Mouse (Mus musculus): ENCODE measurements around the gene Flnb. TPM values are rescaled to one million over a fixed set of nuclear protein-coding genes. Genes with fewer than 3 reads are reported as not detected.

Gene Flnb
- polyA plus RNA-seq, 1 experiment from 2014 or later: 16.0 TPM

DNA sequence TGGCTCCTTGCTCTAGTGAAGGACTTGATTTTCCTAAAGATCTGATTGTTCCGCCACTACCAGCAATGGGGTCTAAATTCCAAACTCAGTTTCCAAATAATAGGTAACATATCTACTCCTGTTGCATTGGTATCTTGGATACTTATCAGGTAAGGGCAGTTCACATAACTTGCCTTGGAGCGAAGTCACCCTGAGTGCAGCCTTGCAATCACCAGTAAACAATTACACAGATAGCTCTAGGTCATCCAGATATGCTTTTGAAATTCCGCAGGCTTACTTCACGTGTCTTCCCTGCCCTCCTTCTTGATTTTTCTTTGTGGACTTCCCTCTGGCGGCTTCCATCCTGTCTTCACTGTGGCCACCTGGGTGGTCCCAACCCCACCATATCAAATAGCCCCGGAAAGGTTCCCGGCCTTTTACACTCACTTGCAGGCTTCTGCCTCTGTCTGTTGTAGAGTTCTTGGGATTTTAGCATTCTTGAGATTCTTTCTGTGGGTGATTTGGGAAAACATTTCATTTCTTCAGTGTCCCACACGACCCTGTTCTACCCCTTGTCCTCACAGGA is 22.3 kb downstream of the Flnb start:
- 32% methylated on average over 8 of the region's 8 CpGs for WGBS
- Histone ChIP-seq H3K4me2 (ENCODE audit: low read depth, low read length) (no peak overlapping the region), H3K9ac (ENCODE audit: low read length) (no peak overlapping the region), H3K36me3 (ENCODE audit: control insufficient read depth, insufficient read depth, low read length) (no peaks in the 10 kb centered on the region), H3K4me1 (replicated peaks; ENCODE audit: control insufficient read depth, insufficient read depth, low read length) (peaks cover 12% of the 10 kb centered on the region), H3K9me3 (ENCODE audit: control insufficient read depth, low read length) (no peaks in the 10 kb centered on the region), H3K4me3 (ENCODE audit: low read length) (no peak overlapping the region), H3K27ac (ENCODE audit: low read length) (no peak overlapping the region), H3K27me3 (ENCODE audit: control insufficient read depth, insufficient read depth, low read depth, low read length) (no peaks in the 10 kb centered on the region)
- ATAC-seq (ENCODE audit: low read depth): no peak

DNA sequence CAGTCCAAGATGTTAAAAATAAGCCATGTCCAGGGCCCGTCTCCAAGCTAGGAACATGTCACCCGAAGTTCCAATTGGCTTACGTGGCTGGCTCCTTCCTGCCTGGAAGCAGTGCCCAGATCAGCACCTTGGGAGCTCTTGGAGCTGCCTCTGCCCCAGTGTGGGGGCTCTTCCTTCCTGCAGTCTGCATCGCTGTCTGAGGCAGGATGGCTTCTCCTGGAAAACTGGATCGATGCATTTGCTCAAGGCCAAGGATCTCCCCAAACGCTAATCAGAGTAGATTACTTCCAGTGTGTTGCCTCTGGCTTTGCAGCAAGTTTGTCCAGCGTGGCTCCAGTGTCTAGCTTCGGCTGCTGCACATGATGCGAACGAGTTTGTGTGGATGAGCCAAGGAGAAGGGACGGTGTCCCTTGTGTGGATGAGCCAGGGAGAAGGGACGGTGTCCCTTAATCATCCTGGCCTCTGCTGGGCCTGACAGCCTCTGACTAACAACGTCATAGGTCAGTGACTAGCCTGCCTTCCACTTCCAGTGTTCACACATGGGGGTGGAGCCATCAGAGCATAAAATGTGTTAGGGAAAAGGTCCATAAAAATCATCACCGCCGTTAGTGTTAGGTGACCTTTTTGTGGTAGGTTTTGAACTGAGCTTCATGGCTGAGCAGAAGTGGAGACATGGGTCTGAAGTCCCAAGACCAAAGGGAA is 25.0 kb downstream of the Flnb start:
- Histone ChIP-seq H3K27me3 (ENCODE audit: control insufficient read depth, insufficient read depth, low read depth, low read length) (no peaks in the 10 kb centered on the region), H3K36me3 (ENCODE audit: control insufficient read depth, insufficient read depth, low read length) (no peaks in the 10 kb centered on the region), H3K4me3 (ENCODE audit: low read length) (no peak overlapping the region), H3K9ac (ENCODE audit: low read length) (no peak overlapping the region), H3K4me1 (replicated peaks; ENCODE audit: control insufficient read depth, insufficient read depth, low read length) (peaks cover 16% of the 10 kb centered on the region), H3K9me3 (ENCODE audit: control insufficient read depth, low read length) (no peaks in the 10 kb centered on the region), H3K27ac (ENCODE audit: low read length) (no peak overlapping the region), H3K4me2 (ENCODE audit: low read depth, low read length) (no peak overlapping the region)
- WGBS: 59% methylated on average over 15 of the region's 15 CpGs
- ATAC-seq (ENCODE audit: low read depth): no peak

DNA sequence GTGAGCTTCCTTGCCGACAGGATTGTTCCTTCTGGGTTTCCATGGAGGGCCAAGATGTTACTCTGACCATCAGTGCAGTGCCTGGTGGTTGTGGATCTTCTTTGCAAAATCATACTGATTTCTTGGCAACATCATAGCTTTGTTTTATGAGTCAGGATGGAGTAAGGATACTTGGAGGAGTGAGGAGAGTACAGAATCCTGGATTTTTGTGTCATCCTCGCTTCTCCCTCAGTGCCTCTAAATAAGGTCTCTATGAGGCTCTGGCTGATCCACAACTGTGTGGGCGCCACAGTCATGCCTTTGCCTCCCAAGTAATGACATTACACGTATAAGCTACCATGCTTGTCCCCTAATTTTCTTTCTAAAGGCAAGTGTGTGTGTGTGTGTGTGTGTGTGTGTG is 28.9 kb downstream of the Flnb start:
- Histone ChIP-seq H3K9me3 (ENCODE audit: control insufficient read depth, low read length) (no peaks in the 10 kb centered on the region), H3K36me3 (ENCODE audit: control insufficient read depth, insufficient read depth, low read length) (no peaks in the 10 kb centered on the region), H3K27me3 (ENCODE audit: control insufficient read depth, insufficient read depth, low read depth, low read length) (no peaks in the 10 kb centered on the region), H3K4me3 (ENCODE audit: low read length) (no peak overlapping the region), H3K9ac (ENCODE audit: low read length) (no peak overlapping the region), H3K27ac (ENCODE audit: low read length) (no peak overlapping the region), H3K4me2 (ENCODE audit: low read depth, low read length) (no peak overlapping the region), H3K4me1 (replicated peaks; ENCODE audit: control insufficient read depth, insufficient read depth, low read length) (peaks cover 24% of the 10 kb centered on the region)
- ATAC-seq (ENCODE audit: low read depth): no peak
- 67% methylated on average over 4 of the region's 4 CpGs for WGBS

DNA sequence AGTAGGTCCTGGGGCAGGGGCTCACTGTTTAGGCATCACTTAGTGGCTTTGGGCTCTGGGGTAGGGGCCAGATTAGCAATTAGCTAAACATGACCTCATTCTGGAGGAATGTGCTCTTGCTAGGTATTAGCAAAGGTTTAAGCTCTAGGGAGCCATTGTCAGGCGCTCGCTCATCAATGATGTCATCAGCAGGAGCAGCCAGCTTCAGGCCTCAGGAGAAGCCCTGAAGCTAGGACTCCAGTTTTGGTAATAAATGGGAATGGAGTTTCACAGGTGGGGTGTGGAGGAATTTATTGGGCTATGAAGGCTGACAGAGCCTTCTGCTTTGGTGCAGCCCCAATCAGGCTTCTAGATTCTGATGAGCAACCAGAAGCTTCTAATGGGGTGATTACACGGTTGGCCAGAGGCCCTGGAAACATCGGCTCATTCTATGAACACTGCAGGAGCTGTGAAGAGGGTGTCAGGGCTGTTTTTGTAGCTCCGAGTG is 30.0 kb downstream of the Flnb start:
- no peak overlapping the region for H3K4me3 ChIP-seq (ENCODE audit: low read length)
- no peaks in the 10 kb centered on the region for H3K27me3 ChIP-seq (ENCODE audit: control insufficient read depth, insufficient read depth, low read depth, low read length)
- no peak overlapping the region for H3K9ac ChIP-seq (ENCODE audit: low read length)
- H3K27ac ChIP-seq (ENCODE audit: low read length): no peak overlapping the region
- no peak for ATAC-seq (ENCODE audit: low read depth)
- WGBS: 46% methylated on average over 5 of the region's 5 CpGs
- H3K9me3 ChIP-seq (ENCODE audit: control insufficient read depth, low read length): no peaks in the 10 kb centered on the region
- H3K36me3 ChIP-seq (ENCODE audit: control insufficient read depth, insufficient read depth, low read length): no peaks in the 10 kb centered on the region
- H3K4me1 ChIP-seq (replicated peaks; ENCODE audit: control insufficient read depth, insufficient read depth, low read length): peaks cover 29% of the 10 kb centered on the region
- H3K4me2 ChIP-seq (ENCODE audit: low read depth, low read length): no peak overlapping the region

DNA sequence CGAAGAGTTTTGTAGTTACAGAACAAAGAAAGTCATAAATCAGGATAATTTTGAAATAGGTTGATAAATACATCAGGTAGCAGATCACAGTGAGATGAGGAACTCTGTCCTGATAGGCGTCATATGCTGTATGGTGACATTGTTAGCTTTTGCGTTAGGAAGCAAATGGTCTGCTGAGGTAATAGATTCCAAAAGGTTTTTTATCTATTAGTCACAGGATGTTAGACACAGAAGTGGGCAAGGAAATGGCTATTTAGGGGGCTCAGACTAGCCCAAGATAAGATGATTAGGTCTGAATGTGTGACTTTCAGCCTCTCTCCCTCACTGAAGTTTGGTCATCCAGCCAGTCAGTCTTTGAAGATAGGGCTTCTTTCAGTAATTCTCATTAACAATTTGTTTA is 33.2 kb downstream of the Flnb start:
- no peak for ATAC-seq (ENCODE audit: low read depth)
- Histone ChIP-seq H3K4me3 (ENCODE audit: low read length) (no peak overlapping the region), H3K27me3 (ENCODE audit: control insufficient read depth, insufficient read depth, low read depth, low read length) (no peaks in the 10 kb centered on the region), H3K36me3 (ENCODE audit: control insufficient read depth, insufficient read depth, low read length) (no peaks in the 10 kb centered on the region), H3K4me1 (replicated peaks; ENCODE audit: control insufficient read depth, insufficient read depth, low read length) (peaks cover 34% of the 10 kb centered on the region), H3K4me2 (ENCODE audit: low read depth, low read length) (peak overlapping the region; percentile 36; the same call in 1 of the 2 replicates), H3K27ac (ENCODE audit: low read length) (peak overlapping the region; percentile 88), H3K9me3 (ENCODE audit: control insufficient read depth, low read length) (no peaks in the 10 kb centered on the region), H3K9ac (ENCODE audit: low read length) (no peak overlapping the region)
- 33% methylated on average over 3 of the region's 3 CpGs for WGBS

DNA sequence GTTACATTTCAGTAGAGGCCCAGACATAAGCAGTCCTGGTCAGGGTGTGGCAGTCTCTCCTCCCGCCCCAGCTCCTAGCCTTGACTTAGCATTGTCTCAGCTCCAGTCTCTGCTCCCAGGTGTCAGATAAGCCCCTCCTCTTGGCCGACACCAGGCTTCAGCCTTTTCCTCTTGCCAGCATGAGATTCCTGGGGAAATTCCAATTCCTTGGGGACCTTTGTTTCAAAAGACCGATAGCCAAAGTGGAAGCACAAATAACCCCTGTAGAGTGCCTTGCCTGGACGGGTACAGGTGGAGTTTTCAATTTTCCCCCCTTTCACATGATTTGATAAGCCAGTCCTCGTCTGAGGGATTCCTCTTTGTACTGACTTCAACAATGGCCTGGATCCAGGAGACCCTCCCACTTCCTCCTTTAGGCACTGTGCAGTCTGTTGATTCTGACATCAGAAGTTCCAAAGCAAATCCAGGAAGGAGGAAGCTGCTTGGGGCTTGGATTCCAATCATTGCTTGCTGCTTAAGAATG is 33.8 kb downstream of the Flnb start:
- Histone ChIP-seq H3K4me3 (ENCODE audit: low read length) (no peak overlapping the region), H3K9ac (ENCODE audit: low read length) (peak overlapping the region; percentile 34; the same call in 1 of the 2 replicates), H3K4me1 (replicated peaks; ENCODE audit: control insufficient read depth, insufficient read depth, low read length) (peaks cover 34% of the 10 kb centered on the region), H3K36me3 (ENCODE audit: control insufficient read depth, insufficient read depth, low read length) (no peaks in the 10 kb centered on the region), H3K27ac (ENCODE audit: low read length) (peak overlapping the region; percentile 88), H3K27me3 (ENCODE audit: control insufficient read depth, insufficient read depth, low read depth, low read length) (no peaks in the 10 kb centered on the region), H3K9me3 (ENCODE audit: control insufficient read depth, low read length) (no peaks in the 10 kb centered on the region), H3K4me2 (ENCODE audit: low read depth, low read length) (peak overlapping the region; percentile 36)
- 14% methylated on average over 5 of the region's 5 CpGs for WGBS
- peak; percentile 84 for ATAC-seq (ENCODE audit: low read depth)

DNA sequence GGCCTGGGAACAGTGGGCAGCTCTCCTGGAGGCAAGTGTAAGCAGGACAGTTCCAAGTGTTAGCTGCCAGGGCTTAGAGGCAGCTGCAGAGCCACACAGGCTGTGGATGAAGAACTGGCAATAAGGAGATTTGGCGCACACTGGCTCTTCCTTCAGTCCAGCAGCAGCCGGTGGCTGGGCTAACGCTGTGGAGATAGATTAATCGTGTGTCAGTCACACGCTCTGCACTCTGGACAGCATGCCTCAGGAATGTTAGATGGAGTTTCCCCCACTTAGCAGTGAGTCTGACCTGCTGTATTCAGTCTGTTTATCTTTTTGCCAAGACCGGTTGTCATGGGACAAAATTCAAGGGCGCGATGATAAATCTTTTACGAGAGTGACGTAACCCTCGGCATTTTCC is 35.9 kb downstream of the Flnb start:
- Histone ChIP-seq H3K27me3 (ENCODE audit: control insufficient read depth, insufficient read depth, low read depth, low read length) (no peaks in the 10 kb centered on the region), H3K4me3 (ENCODE audit: low read length) (no peak overlapping the region), H3K36me3 (ENCODE audit: control insufficient read depth, insufficient read depth, low read length) (no peaks in the 10 kb centered on the region), H3K9ac (ENCODE audit: low read length) (0 out of 2 replicates have a peak overlapping the region, but pooled peaks have one; percentile 23), H3K27ac (ENCODE audit: low read length) (peak overlapping the region; percentile 54), H3K9me3 (ENCODE audit: control insufficient read depth, low read length) (no peaks in the 10 kb centered on the region), H3K4me2 (ENCODE audit: low read depth, low read length) (no peak overlapping the region), H3K4me1 (replicated peaks; ENCODE audit: control insufficient read depth, insufficient read depth, low read length) (peaks cover 27% of the 10 kb centered on the region)
- 12% methylated on average over 11 of the region's 11 CpGs for WGBS
- peak; percentile 80 for ATAC-seq (ENCODE audit: low read depth)

DNA sequence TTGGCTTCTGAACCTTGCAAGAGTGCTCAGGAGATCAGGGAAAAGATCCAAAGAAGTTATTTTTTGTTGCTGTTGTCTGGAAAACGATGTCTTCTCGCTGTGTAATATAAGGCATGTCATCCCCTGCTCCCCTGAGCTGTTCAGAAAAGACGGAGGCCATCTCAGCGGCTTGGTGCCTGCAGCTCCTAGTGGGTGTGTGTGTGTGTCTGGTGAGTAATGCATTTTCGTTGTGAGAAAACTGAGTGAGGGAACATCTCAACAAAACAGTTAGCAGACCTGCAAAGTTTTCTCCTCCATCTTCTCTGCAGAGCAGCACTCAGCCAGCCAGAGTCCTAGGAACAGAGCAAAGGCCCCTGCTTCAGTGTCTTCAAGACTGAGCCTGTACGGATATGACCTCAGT is 36.6 kb downstream of the Flnb start:
- Histone ChIP-seq H3K4me3 (ENCODE audit: low read length) (no peak overlapping the region), H3K4me2 (ENCODE audit: low read depth, low read length) (no peak overlapping the region), H3K27me3 (ENCODE audit: control insufficient read depth, insufficient read depth, low read depth, low read length) (no peaks in the 10 kb centered on the region), H3K4me1 (replicated peaks; ENCODE audit: control insufficient read depth, insufficient read depth, low read length) (peaks cover 27% of the 10 kb centered on the region), H3K27ac (ENCODE audit: low read length) (no peak overlapping the region), H3K36me3 (ENCODE audit: control insufficient read depth, insufficient read depth, low read length) (no peaks in the 10 kb centered on the region), H3K9ac (ENCODE audit: low read length) (no peak overlapping the region), H3K9me3 (ENCODE audit: control insufficient read depth, low read length) (no peaks in the 10 kb centered on the region)
- ATAC-seq (ENCODE audit: low read depth): no peak
- WGBS: 75% methylated on average over 6 of the region's 6 CpGs

DNA sequence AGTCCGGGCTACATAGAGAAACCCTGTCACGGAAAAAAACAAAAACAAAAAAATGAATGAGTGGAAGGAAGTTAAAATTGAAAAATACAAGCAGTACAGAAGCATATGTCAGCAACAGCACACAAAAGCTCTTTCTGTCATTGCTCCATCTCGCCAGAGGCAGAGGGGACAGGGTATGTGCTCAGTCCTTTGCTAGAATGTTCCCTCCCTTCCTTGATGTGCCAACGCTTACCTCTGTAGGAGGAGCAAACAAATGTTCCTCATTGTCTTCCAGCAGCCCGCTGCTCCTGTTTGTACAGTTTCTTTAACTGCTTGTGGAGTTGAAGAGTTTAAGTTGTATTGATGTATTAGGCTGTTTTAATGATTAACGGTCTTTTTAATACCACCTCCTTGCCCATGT is 37.3 kb downstream of the Flnb start:
- Histone ChIP-seq H3K9ac (ENCODE audit: low read length) (no peak overlapping the region), H3K36me3 (ENCODE audit: control insufficient read depth, insufficient read depth, low read length) (no peaks in the 10 kb centered on the region), H3K4me2 (ENCODE audit: low read depth, low read length) (no peak overlapping the region), H3K27me3 (ENCODE audit: control insufficient read depth, insufficient read depth, low read depth, low read length) (no peaks in the 10 kb centered on the region), H3K27ac (ENCODE audit: low read length) (no peak overlapping the region), H3K4me1 (replicated peaks; ENCODE audit: control insufficient read depth, insufficient read depth, low read length) (peaks cover 27% of the 10 kb centered on the region), H3K4me3 (ENCODE audit: low read length) (no peak overlapping the region), H3K9me3 (ENCODE audit: control insufficient read depth, low read length) (no peaks in the 10 kb centered on the region)
- ATAC-seq (ENCODE audit: low read depth): no peak
- 59% methylated on average over 6 of the region's 6 CpGs for WGBS

Data from lung, embryonic 16.5 days (tissue).